Mouse (Mus musculus) kidney, adult 2 months (tissue): ENCODE results near the gene Meis2. TPM values are rescaled to one million over a fixed set of nuclear protein-coding genes. Genes with fewer than 3 reads are reported as not detected.

ENCODE experiments used
- DNase-seq: peaks from one replicate; pipeline ENCODE4 v3.0.0; 2021
- H3K27ac ChIP-seq: fragments of 200-500 bp; 2 replicates; pipeline ENCODE4 v1.5.1; 2012; ENCODE audit warnings: low read depth, low read length, control low read depth, inconsistent platforms; ENCODE audit not compliant: insufficient read depth
- H3K27me3 ChIP-seq: fragments of 200-500 bp; replicated peaks from 2 replicates; pipeline ENCODE4 v1.6.1; 2012; ENCODE audit warnings: mild to moderate bottlenecking, moderate library complexity, low read length, inconsistent platforms; ENCODE audit not compliant: control insufficient read depth, insufficient read depth
- H3K36me3 ChIP-seq: fragments of 200-500 bp; 2 replicates; pipeline ENCODE4 v1.6.1; 2012; ENCODE audit warnings: mild to moderate bottlenecking, moderate library complexity, low read length, inconsistent platforms; ENCODE audit not compliant: control insufficient read depth, insufficient read depth
- H3K4me1 ChIP-seq: fragments of 200-500 bp; 2 replicates; pipeline ENCODE4 v1.6.1; 2011; ENCODE audit warnings: low read length; ENCODE audit not compliant: control insufficient read depth, insufficient read depth
- H3K4me3 ChIP-seq: fragments of 200-500 bp; 2 replicates; pipeline ENCODE4 v1.5.1; 2011; ENCODE audit warnings: mild to moderate bottlenecking, low read depth, low read length, control low read depth; ENCODE audit not compliant: insufficient read depth
- CTCF ChIP-seq: fragments of 200-500 bp; conservative IDR thresholded peaks from 2 replicates; pipeline ENCODE4 v1.5.1; 2011; ENCODE audit warnings: low read depth, mild to moderate bottlenecking, control low read depth, low read length, moderate library complexity, mixed read lengths; ENCODE audit not compliant: insufficient read depth, insufficient read length
- POLR2A ChIP-seq: fragments of 200-500 bp; IDR thresholded peaks from one replicate; pipeline ENCODE4 v1.6.1; 2011; ENCODE audit warnings: low read depth, low read length, control low read depth
- WGBS: fragments of 180-500 bp; shearing (Covaris S2); methylation state at CpG from one replicate; pipeline ENCODE4 v1.1.7; 2018; 5-methylcytosine and 5-hydroxymethylcytosine counted together
- polyA plus RNA-seq: library from polyadenylated mRNA; depleted of rRNA; stranded (reverse); fragments of >200 nt; gene quantifications from 2 replicates; pipeline ENCODE4 v1.2.3, GENCODE M21; 2012

Meis2 gene
- polyA plus RNA-seq, 1 experiment, result 32.2 TPM

GRCm38 (mm10) chr2:116068461-116068860 is 2.8 kb upstream of the Meis2 start:
- peak; percentile 27 for DNase-seq
- H3K36me3 ChIP-seq, result no peaks in the 10 kb centered on the region
- H3K27ac ChIP-seq, result peak overlapping the region; percentile 92
- 27% methylated on average over 11 of the region's 11 CpGs for WGBS
- peaks cover 7% of the 10 kb centered on the region; the same call in 1 of the 2 replicates for H3K27me3 ChIP-seq
- peak overlapping the region; percentile 40 for H3K4me3 ChIP-seq
- H3K4me1 ChIP-seq, result no peaks in the 10 kb centered on the region
- TF ChIP-seq CTCF (no peak), POLR2A (no peak)

GRCm38 (mm10) chr2:116067711-116068110 is 2.1 kb upstream of the Meis2 start:
- WGBS, result 8% methylated on average over 15 of the region's 15 CpGs
- peak overlapping the region; percentile 92 for H3K27ac ChIP-seq
- peak overlapping the region; percentile 62 for H3K4me3 ChIP-seq
- no peak for DNase-seq
- no peaks in the 10 kb centered on the region for H3K36me3 ChIP-seq
- TF ChIP-seq CTCF (no peak), POLR2A (no peak)
- no peaks in the 10 kb centered on the region for H3K4me1 ChIP-seq
- H3K27me3 ChIP-seq, result peaks cover 7% of the 10 kb centered on the region; the same call in 1 of the 2 replicates

- TF ChIP-seq POLR2A (peak; percentile 11), CTCF (no peak)
- H3K4me3 ChIP-seq, result peak overlapping the region; percentile 62
- H3K27ac ChIP-seq, result peak overlapping the region; percentile 93
- H3K36me3 ChIP-seq, result no peaks in the 10 kb centered on the region
- under 1% methylated on average over 27 of the region's 27 CpGs for WGBS
- H3K27me3 ChIP-seq, result peaks cover 7% of the 10 kb centered on the region; the same call in 1 of the 2 replicates
- DNase-seq, result peak; percentile 93
- no peaks in the 10 kb centered on the region for H3K4me1 ChIP-seq
Measured at GRCm38 (mm10) chr2:116067065-116067497, 1.4 kb upstream of the Meis2 start.

- Histone ChIP-seq H3K36me3 (no peaks in the 10 kb centered on the region), H3K27ac (peak overlapping the region; percentile 91), H3K4me3 (peak overlapping the region; percentile 62), H3K27me3 (peaks cover 7% of the 10 kb centered on the region; the same call in 1 of the 2 replicates), H3K4me1 (no peaks in the 10 kb centered on the region)
- 2% methylated on average over 34 of the region's 36 CpGs for WGBS
- TF ChIP-seq CTCF, result no peak
- no peak for TF ChIP-seq POLR2A
- no peak for DNase-seq
Measured at GRCm38 (mm10) chr2:116066057-116066941, 660 bp upstream of the Meis2 start.

GRCm38 (mm10) chr2:116065057-116065456 is 582 bp downstream of the Meis2 start:
- Histone ChIP-seq H3K4me1 (no peaks in the 10 kb centered on the region), H3K27me3 (peaks cover 7% of the 10 kb centered on the region; the same call in 1 of the 2 replicates), H3K36me3 (no peaks in the 10 kb centered on the region), H3K27ac (peak overlapping the region; percentile 94), H3K4me3 (peak overlapping the region; percentile 81)
- TF ChIP-seq CTCF, result no peak
- TF ChIP-seq POLR2A, result no peak
- 3% methylated on average over 10 of the region's 10 CpGs for WGBS
- DNase-seq, result peak; percentile 61

- peak overlapping the region; percentile 81 for H3K4me3 ChIP-seq
- no peaks in the 10 kb centered on the region for H3K36me3 ChIP-seq
- no peaks in the 10 kb centered on the region for H3K4me1 ChIP-seq
- DNase-seq, result no peak
- H3K27ac ChIP-seq, result peak overlapping the region; percentile 90
- TF ChIP-seq CTCF, result no peak
- TF ChIP-seq POLR2A, result no peak
- WGBS, result under 1% methylated on average over 20 of the region's 20 CpGs
- H3K27me3 ChIP-seq, result peaks cover 7% of the 10 kb centered on the region; the same call in 1 of the 2 replicates
Measured at GRCm38 (mm10) chr2:116064521-116064920, 1.1 kb downstream of the Meis2 start.

- Histone ChIP-seq H3K36me3 (no peaks in the 10 kb centered on the region; the same call in 1 of the 2 replicates), H3K27ac (peak overlapping the region; percentile 90), H3K27me3 (peaks cover 7% of the 10 kb centered on the region; the same call in 1 of the 2 replicates), H3K4me3 (peak overlapping the region; percentile 81), H3K4me1 (no peaks in the 10 kb centered on the region)
- no peak for DNase-seq
- 2% methylated on average over 37 of the region's 37 CpGs for WGBS
- TF ChIP-seq CTCF (no peak), POLR2A (no peak)
Measured at GRCm38 (mm10) chr2:116063819-116064293, 1.8 kb downstream of the Meis2 start.
